Mouse (Mus musculus) C2C12 (cell line): ENCODE data around the gene Adamts14.

ENCODE experiments used
- CTCF ChIP-seq: IDR thresholded peaks from one replicate; pipeline ENCODE4 v1.5.1; 2011; ENCODE audit not compliant: control insufficient read depth, insufficient read depth, insufficient read length
- USF1 ChIP-seq: IDR thresholded peaks from one replicate; pipeline ENCODE4 v1.6.1; 2011; ENCODE audit warnings: low read depth, mild to moderate bottlenecking, control low read depth, moderate library complexity

DNA sequence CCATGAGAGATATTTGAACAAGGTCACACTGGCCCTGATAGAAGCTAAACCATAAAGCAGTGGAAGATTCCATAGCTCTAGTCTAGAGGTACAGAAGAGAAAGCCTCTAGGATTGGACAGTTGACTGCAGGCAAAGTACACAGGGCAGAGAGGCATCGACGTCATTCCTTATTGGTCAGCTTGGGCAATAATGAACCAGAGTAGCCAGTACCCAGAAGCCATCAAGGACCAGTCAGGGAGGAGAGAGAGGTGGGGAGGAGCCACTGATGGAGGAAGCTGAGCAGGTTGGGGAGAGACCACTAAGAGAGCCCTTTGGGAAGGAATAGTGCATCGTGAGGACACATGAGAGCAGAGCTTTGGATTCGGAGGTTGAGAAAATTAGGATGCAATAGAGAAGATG, 95.5 kb downstream of the Adamts14 start:
- no peak for TF ChIP-seq CTCF
- TF ChIP-seq USF1, result no peak
